Mouse (Mus musculus): ENCODE results near the gene Gm45808.
"Not testable (repeated sequence)": the region's sequence is repeated elsewhere in the genome, so short reads cannot be mapped to it uniquely, and the experiment has no call there.

Gene Gm45808

DNA sequence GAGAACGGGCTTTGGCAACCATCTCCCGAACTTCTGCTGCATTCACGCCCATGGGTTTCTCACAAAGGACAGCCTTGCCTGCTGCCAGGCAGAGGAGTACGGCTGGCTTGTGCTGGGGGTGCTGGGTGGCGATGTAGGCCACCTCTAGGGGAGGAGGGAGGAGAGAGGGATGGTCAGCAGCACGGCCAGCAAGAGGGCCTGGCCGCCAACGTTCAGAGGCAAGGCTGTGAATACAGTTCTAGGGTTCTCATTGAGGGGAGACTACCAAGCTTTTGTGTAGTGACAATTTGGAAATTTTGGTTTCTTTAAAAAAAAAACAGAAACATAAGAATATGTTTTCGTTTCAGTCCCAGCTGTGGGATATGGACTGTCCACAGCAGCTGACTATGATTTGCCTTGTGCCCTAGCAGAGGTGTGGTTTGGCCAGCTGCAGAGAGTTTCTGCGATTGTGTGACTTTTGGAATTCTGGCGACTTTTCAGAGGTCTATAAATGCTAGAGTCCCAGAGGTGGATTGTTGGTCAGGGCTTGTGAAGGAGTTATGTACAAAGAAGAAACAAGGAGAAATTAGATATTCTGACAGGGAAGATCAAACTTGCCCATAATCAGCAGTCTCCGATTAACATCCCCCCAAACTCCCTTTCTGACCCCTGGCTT lies at the start of gene Gm45808:
TSS of gene Gm45808 (minus strand) at position 51 of the 655 bp plus-strand sequence.
- no peak for DNase-seq (ENCODE audit: low read depth)

DNA sequence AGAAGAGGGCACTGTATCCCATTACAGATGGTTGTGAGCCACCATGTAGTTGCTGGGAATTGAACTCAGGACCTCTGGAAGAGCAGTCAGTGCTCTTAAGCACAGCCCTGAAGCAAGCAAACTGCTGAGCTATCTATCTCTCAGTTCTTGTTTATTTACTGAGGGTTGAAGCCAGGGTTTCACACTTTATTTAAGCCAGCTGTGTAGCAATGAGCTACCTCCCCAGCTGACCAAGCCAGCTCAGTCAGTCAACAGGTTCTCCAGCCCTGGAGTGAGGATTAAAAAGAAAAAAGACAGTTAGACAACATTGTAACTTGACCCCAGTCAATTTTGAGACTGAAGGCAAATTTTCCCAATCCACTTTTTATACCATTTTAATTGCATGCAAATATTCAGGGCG lies 49.1 kb upstream of the Gm45808 start:
- DNase-seq (ENCODE audit: low read depth) = no peak

DNA sequence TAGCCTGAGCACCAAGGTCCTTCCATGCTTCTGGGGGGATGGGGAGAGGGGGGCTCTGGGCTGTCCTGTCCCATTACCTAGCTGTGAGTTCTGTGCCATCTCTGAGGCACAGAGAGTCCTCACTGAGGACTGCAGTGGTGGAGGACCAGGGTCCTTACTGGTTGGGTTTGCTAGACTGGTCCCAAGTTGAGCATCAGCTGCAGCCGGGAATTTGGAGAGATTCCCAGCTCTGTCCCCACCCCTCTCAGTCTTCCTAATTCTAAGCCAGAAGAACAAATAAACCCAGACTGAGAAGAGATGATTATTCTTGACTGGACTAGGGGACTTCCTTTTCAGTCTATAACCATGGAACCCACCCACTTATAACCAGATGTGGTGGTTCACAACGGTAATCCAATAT lies 44.0 kb upstream of the Gm45808 start:
- DNase-seq (ENCODE audit: low read depth) = no peak

DNA sequence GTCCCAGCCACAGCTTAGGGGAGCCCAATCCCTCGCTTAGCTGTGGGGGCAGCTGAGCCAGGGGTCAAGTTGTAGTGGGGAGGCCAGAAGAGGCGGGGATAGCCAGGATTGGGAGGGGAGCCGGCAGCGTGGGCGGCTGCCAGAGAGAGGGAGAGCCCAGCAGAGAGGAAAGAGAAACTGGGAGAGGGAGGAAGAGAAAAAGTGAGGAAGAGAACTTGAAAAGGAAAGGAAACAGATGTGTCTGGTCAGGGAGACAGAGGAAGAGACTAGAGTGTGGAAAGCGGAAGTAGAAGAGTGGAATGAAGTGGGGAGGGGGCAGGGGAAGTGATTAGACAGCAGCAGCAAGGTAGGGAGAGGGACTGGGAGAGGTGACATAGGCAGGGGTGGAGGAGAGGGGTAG lies 42.9 kb upstream of the Gm45808 start:
- DNase-seq (ENCODE audit: low read depth) = no peak

DNA sequence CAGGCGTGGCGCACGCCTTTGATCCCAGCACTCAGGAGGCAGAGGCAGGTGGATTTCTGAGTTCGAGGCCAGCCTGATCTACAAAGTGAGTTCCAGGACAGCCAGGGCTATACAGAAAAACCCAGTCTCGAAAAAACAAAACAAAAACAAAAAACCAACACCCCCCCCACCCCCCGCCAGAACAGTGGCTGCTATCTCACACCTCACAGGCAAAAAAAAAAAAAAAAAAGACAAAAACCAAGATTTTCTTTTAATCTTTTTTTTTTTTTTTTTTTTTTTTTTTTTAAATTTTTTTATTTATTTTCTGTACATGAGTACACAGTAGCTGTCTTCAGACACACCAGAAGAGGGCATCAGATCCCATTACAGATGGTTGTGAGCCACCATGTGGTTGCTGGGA lies 40.6 kb upstream of the Gm45808 start:
- not testable (repeated sequence) for DNase-seq (ENCODE audit: low read depth)

DNA sequence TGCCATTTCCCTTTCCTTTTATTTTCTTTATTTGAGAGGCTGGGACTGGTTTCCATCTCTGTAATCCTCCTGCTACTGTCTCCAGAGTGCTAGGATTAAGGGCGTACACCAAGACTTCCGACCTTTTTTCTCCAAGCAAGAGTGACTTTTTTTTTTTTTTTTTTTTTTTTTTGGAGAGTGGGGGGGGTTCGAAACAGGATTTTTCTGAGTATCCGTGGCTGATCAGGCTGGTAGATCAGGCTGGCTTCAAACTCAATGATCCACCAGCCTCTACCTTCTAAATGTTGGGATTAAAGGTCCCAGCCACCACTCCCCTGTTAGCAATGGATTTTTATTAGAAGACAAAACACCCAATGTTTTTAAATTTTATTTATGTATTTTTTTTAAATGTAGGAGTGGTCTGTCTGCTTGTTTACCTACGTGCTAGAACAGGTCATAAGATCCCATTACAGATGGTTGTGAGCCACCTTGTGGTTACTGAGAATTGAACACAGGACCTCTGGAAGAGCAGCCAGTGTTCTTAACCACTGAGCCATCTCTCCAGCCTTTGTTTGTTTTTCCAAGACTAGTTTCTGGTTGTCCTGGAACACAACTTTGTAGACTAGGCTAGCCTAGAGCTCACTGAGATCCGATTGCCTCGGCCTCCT lies 40.0 kb upstream of the Gm45808 start:
- no peak for DNase-seq (ENCODE audit: low read depth)

DNA sequence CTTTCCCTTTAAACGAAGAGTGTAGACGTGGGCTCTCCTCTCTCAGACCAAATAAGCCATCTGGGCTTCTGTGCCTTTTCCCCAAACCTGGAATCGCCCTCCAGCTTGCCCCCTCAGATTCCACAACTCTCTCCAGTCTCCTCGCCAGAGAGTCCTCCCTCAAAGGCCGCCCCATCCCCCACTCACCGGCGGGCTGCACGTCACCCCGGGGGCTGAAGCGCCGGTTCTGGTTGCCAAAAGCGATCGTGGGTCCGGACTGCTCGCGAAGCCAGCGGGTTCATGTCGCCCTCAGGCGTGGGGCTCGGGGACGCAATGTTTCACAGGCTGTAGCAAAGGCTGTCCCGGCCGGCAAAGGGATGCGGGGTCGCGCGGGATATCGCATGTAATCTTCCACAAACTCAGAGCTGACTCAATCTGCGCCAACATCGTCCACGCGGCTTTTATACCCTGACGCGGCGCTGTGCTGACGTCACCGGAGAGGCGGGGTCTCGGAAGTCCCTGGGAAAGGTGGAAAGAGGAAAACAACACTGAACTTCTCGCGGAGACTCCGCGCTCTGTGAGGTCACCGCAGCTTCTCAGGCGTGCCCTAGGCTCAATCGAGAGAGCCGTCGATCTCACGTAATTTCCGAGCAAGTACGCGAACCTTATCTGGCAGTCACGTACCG lies 39.3 kb upstream of the Gm45808 start, which contains the start of the genes Ppp1r15a and Plekha4:
TSS of gene Ppp1r15a (minus strand) at position 460 of the 665 bp plus-strand sequence.
TSS of gene Plekha4 (plus strand) at position 522 of the 665 bp plus-strand sequence.
- DNase-seq (ENCODE audit: low read depth) = peak; percentile 92

DNA sequence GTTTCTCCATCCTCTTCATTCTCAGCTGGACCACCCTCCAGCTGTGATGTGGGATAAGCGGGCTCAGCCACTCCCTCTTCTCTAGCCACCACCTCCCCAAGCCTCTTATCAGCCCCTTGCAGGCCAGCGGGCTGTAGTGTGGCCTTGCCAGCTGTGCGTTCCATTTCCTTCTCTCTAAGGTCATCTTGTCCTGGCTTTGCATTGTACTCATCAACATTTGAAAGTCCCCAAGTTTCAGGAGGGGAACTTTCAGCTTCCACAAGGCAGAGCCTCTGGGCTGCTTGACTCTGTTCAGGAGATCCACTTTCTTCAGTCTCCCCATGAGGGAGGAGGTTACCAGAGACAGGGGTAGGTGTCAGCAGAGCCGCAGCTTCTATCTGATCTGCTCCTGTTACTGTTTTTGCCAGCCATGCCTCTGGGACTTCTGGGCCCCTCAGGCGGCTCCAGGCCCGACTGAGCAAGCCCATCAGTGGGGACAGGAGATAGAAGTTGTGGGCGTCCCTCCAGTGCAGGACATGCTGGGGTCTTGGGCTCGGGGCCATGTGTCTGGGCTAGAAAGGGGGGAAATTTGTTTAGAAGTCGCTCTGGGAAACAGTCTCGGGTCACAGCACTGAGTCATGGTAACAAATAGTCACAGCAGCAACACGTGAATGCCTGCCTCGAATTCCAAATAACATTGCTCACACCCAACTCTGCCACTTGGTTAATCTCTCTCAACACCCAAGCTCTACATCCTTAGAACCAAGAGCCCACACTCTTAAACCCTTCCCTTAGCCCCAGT lies 38.4 kb upstream of the Gm45808 start:
- DNase-seq (ENCODE audit: low read depth) = peak; percentile 65

DNA sequence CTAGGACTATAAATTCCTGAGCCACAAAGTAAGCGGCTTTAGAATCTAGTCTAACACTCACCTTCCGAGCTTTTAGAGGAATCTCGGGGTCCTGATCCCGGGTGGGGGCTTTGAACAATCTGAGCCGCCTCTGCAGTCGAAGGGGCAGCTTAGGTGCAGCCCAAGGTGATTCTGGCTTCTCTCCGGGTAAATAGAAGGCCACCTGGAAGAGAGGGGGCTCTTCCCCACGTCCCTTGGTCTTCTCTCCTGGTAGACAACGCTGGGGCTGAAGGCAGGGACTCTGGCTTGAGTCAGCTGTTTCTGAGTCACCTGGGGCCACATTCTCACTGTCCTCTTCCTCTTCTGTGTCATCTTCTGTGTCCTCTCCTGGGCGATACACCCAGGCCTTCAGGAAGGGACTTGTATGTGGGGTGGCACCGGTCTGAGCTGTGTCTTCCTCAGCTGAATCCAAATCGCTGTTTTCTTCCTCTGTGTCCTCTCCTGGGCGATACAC lies 37.1 kb upstream of the Gm45808 start:
- DNase-seq (ENCODE audit: low read depth) = no peak

DNA sequence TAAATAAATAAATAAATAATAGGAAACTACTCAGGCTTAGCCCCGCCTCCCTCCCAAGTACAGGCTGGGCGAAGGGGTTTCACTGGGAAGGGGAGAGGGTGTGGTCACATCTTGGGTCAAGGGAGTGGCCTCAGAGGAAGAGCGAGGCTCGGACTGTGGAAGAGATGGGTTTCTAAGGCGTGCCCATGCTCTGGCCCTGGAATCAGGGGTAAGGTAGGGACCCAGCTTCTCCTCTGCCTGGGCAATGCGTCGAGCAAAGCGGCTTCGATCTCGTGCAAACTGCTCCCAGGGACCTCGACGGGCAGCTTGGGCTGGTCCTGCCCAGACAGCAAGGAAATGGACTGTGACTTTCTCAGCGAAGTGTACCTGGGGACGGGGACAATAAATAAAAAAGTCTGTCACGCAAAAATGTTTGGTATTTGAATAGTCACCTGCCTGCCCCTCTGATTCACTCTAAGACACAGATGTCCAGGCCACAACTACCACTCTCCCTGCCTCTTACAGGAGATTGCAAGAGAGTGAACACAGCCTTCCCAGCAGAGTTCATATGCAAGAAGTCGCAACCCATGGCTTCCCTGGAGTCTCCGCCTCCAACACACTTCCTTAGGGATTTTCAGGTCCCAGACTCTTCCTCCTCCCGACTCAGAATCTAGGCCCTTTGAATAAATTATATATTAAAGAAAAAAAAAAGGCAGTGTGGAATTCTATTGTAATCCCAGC lies 36.5 kb upstream of the Gm45808 start:
- DNase-seq (ENCODE audit: low read depth) = no peak

DNA sequence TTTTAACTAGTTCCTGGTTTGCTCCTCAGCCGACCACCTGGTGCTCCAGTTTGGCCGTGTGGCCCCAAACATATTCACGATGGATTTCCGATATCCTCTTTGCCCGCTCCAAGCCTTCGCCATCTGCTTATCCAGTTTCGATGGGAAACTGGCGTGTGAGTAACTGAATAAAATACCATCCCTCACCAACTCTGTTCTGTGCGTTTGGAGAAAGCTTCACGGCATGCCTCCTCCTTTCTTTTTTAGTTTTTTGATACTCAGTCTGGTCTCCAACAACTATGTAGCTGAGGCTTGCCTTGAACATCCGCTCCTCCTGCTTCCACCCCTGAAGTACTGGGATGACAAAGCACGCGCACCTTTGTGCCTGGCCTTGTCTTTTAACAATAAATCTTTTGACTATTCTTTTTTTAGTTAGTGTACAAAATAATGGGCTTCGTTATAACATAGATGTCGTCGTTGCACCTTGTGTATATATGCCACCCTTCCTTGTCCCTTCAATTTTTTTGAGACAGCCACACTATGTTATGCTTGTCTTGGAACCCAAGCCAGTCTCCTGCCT lies 35.7 kb upstream of the Gm45808 start:
- no peak for DNase-seq (ENCODE audit: low read depth)

DNA sequence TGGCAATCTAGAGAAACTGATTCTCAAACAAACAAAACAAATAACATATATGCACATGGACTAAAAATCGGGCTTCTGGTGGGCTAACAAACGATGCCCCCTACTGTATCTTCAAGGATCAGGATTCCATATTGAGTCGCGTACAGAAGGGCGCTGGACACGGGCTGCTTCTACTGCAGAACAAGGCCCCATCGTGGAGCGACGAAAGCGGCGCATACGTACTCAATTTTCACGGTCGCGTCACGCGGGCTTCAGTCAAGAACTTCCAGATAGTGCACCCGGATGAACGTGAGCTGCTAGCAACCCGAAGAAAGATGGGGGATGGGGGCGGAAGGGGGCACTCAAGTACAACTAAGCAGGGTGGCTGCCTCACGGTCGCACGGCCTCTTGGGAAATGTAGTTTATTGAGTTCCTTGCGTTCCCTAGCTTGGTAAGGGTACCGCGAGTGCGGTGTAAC lies 35.1 kb upstream of the Gm45808 start:
- peak; percentile 86 for DNase-seq (ENCODE audit: low read depth)

DNA sequence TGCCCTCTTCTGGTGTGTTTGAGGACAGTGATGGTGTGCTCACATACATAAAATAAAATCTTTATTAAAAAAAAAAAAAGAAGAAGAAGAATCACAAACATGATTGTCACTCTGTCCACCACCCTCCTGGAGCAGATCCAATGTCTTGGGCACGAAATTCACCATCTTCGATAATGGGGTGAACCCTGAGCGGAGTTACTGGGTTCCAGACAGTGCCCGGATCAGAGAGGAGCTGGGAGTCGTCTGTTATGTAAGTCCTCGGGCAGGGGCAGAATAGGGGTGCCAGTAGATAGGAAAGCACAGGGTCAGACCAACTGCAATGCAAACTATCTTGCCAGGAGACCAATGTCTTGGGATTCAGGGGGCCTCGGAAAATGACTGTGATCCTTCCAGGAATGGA lies 34.0 kb upstream of the Gm45808 start:
- DNase-seq (ENCODE audit: low read depth) = no peak

DNA sequence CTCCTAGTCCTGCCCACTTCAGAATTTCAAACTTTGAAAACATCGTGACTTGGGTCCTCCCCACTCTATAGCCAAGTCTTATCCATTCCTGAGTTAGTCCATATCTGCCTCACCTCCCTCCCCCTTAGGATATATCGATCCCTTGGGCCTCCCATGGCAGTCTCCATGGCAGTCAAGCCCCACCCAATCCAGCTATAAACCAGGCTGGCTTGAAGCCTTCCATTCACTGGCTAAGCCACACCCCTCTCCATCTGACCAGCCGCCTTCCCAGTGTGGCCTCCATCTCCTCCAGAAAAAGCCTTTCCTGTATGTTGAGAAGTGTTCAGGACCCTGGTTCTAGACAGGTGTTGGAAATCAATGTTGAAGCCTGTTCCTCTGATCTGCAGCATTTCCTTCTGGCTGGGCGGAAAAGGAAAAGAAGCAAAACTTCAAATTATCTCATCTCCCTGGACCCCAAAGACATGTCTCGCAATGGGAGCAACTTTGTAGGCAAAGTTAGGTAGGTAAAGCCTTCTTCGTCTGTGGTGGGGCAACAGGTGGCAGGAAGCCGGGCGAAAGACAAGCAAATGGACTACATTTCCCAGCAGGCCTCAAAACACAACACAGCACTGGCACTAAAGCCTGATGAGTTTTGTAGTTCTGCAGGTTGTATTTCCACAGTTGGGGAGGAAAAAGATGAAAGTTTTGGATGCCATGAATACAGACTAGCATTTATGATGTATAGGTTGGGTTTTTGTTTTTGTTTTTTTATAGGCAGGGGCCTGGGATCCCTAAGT lies 32.9 kb upstream of the Gm45808 start:
- no peak for DNase-seq (ENCODE audit: low read depth)

DNA sequence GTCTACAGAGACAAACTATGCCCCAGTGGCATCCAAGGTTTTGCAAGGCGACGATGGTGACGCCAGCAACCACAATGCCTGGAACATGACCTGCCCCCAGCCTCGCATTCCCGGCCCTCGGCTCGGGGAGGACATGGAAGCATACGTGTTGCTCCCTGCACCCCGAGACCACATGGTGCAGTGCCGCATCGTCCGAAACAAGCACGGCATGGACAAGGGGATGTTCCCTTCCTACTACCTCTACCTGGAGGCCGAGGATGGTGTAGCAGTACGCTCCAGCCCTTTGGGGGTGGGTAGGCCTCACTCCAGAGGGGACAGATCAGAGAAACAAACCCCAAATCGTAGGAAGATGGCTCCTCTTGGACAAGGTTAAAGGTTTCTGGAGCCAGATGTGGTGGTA lies 32.0 kb upstream of the Gm45808 start:
- DNase-seq (ENCODE audit: low read depth) = no peak

DNA sequence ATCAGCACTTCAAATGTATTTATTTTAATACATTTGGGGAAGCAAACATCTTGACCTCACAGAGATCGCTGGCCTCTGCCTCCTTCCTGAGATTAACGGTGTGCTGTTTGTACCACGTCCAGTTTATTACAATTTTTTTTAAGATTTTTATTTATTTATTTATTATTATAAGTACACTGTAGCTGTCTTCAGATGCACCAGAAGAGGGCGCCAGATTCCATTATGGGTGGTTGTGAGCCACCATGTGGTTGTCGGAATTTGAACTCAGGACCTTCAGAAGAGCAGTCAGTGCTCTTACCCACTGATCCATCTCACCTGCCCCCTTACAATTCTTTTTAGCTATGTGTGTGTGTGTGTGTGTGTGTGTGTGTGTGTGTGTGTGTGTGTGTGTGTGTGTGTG lies 30.2 kb upstream of the Gm45808 start:
- not testable (repeated sequence) for DNase-seq (ENCODE audit: low read depth)

DNA sequence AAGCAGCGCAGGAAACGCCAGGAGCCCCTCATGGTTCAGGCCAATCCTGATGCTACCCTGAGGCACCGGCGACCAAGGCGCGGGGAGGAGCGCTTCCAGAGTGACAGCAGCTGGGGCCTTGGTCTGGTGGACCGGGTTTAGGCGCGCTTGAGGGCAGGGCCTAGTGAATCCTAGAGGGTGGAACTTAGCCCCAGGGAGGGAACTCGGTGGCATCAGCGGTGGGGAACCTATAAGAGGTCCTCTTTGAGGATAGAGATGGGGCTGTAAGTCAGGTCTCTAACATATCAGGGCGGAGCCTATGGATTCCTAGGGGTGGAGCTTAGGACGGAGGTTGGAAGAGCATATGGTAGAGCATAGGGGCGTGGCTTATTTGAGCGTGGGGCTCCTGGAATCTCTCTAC lies 28.8 kb upstream of the Gm45808 start:
- DNase-seq (ENCODE audit: low read depth) = peak; percentile 69

DNA sequence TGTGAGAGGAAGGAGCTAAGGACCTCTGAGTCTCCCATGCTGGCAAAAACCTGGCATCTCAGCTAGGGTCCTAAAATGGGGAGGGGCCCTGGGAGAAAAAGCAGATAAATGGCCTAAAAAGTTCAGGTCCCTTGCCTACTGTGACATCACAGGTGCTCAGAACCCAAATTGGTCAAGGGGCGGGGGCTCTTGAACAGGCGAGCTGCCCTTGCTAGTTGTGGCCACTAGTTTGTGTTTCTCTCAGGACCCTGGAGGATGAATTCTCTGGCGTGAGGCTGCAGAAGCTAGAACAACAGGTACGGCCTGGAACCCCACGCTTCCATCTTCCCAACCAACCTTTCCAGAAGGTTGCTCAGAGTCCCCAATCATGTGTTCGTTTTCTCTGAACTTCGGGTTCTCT lies 27.8 kb upstream of the Gm45808 start:
- no peak for DNase-seq (ENCODE audit: low read depth)

DNA sequence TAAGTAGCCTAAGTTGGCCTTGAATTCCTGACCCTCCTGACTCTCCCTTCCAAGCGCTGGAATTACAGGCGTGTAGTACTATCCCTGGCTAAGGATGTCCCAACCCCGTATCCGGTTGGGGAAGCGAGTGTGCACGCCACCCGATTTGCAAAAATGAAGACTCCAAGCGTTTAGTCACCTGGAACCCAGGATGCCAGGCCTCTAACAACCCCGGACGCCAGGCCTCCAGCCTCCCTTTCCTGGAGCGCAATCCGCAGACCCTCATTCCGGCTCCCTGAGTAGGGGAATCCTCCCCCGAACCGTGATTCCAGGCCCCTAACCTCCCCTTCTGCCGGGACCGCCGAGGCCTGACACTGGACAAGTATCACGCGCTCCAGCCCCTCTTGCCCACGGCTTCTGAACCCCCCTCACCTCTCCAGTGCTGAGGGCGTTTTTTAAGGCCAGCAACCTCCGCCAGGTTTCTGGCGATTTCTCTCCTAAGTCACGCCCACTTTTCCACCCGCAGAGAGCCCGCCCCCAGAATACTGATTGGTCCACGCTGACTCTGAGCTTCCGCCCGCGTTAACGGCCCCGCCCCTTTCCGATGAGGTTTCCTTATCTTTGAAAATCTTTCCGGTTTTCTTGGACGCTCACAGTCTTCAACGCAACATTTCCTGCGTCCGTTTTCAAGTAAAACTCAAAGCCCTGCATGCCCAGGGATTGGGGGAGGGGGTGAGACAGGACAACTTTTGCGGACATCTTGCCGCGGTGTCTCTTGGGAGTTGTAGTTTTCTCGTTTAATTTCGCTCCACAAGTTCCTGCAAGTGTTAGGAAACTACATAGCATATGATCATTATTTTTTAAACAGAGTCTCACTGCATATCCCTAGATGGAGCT lies 23.5 kb upstream of the Gm45808 start, which contains the start of gene Nucb1:
TSS of gene Nucb1 (minus strand) at position 495 of the 876 bp plus-strand sequence.
- DNase-seq (ENCODE audit: low read depth) = peak; percentile 95
